In the genomic region with DNA sequence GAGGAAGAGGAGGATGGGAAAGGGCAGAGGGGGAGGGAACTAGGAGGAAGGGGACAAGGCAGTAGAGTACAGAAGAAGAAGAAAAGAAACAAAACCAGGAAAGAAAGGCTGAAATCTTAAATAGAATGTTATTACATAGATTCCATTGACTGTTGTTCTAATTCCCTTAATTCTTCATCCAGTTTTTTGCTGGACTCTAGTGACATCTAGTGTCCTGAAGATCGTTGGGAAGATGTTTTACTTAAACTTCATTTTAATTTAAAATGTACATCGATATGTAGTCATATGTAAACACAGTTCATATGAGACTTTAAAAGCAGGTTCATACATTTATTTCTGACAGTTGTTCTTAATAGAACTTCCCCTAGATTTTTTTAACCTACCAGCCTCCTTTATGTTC, we compare ENCODE assay signal across 14 mouse cellular contexts.
DNase-seq lines count a peak whose midpoint lies in the region; ATAC-seq and TF ChIP-seq lines count a peak whose summit lies in the region.
"Had no signal": no experiment of that assay in that cellular context is flagged by ENCODE, and none has a peak within 500 bp of the region (broad histone marks: within the 10 kb centered on the region; RNA-seq: fewer than 3 reads in every experiment).

No protein-coding gene starts in this region.

- no peak overlapping the region for H3K27ac ChIP-seq in forebrain, embryonic 14.5 days (ENCODE audit: low read depth, low read length)
- H3K27ac ChIP-seq in forebrain, embryonic 16.5 days (ENCODE audit: low read length): no peak overlapping the region
- no peak overlapping the region for H3K27ac ChIP-seq in layer of hippocampus, adult 2 months
- no peak overlapping the region for H3K27ac ChIP-seq in embryonic facial prominence, embryonic 14.5 days (replicated peaks; ENCODE audit: low read depth, low read length)
- H3K27ac ChIP-seq: heart, embryonic 15.5 days; kidney, embryonic 15.5 days; limb, embryonic 12.5 days; liver, embryonic 15.5 days; neural tube, embryonic 15.5 days had no signal

- H3K9me3 ChIP-seq in forebrain, embryonic 14.5 days (replicated peaks; ENCODE audit: control insufficient read depth, low read length): no peaks in the 10 kb centered on the region
- no peaks in the 10 kb centered on the region for H3K9me3 ChIP-seq in forebrain, embryonic 16.5 days (ENCODE audit: control insufficient read depth, low read length)
- no peaks in the 10 kb centered on the region for H3K9me3 ChIP-seq in embryonic facial prominence, embryonic 14.5 days (ENCODE audit: control insufficient read depth, low read length)
- H3K9me3 ChIP-seq: heart, embryonic 15.5 days; kidney, embryonic 15.5 days; limb, embryonic 12.5 days; liver, embryonic 15.5 days; neural tube, embryonic 15.5 days had no signal

- no peak for ATAC-seq in forebrain, embryonic 14.5 days
- ATAC-seq in forebrain, embryonic 16.5 days: no peak
- ATAC-seq in embryonic facial prominence, embryonic 14.5 days (ENCODE audit: low read depth): no peak
- ATAC-seq in inflammation-experienced regulatory T-cells, adult 6 months: no peak

- no peaks in the 10 kb centered on the region for H3K27me3 ChIP-seq in forebrain, embryonic 14.5 days (replicated peaks; ENCODE audit: control insufficient read depth, insufficient read depth, low read length)
- no peaks in the 10 kb centered on the region for H3K27me3 ChIP-seq in forebrain, embryonic 16.5 days (replicated peaks; ENCODE audit: control insufficient read depth, insufficient read depth, low read length)
- H3K27me3 ChIP-seq in embryonic facial prominence, embryonic 14.5 days (replicated peaks; ENCODE audit: control insufficient read depth, insufficient read depth, low read length): no peaks in the 10 kb centered on the region
- H3K27me3 ChIP-seq: heart, embryonic 15.5 days; kidney, embryonic 15.5 days; limb, embryonic 12.5 days; liver, embryonic 15.5 days; neural tube, embryonic 15.5 days had no signal

- no peak overlapping the region for H3K4me3 ChIP-seq in forebrain, embryonic 14.5 days (ENCODE audit: low read depth, low read length)
- no peak overlapping the region for H3K4me3 ChIP-seq in forebrain, embryonic 16.5 days (replicated peaks; ENCODE audit: low read length)
- no peak overlapping the region for H3K4me3 ChIP-seq in layer of hippocampus, adult 2 months
- H3K4me3 ChIP-seq in embryonic facial prominence, embryonic 14.5 days (ENCODE audit: low read depth, low read length): no peak overlapping the region
- H3K4me3 ChIP-seq: heart, embryonic 15.5 days; kidney, embryonic 15.5 days; limb, embryonic 12.5 days; liver, embryonic 15.5 days; neural tube, embryonic 15.5 days had no signal

- WGBS in forebrain, embryonic 14.5 days: 65% methylated on average over 2 of the region's 2 CpGs
- 63% methylated on average over 2 of the region's 2 CpGs for WGBS in forebrain, embryonic 16.5 days
- 50% methylated on average over 2 of the region's 2 CpGs for WGBS in embryonic facial prominence, embryonic 14.5 days

- H3K9ac ChIP-seq in forebrain, embryonic 14.5 days (ENCODE audit: low read length): no peak overlapping the region
- no peak overlapping the region for H3K9ac ChIP-seq in forebrain, embryonic 16.5 days (replicated peaks; ENCODE audit: low read depth, low read length)
- no peak overlapping the region for H3K9ac ChIP-seq in embryonic facial prominence, embryonic 14.5 days (ENCODE audit: low read depth, low read length)
- H3K9ac ChIP-seq: heart, embryonic 15.5 days; kidney, embryonic 15.5 days; limb, embryonic 12.5 days; liver, embryonic 15.5 days; neural tube, embryonic 15.5 days had no signal

- TF ChIP-seq CTCF in layer of hippocampus, adult 2 months (conservative IDR thresholded peaks at IDR 0.05): peak; percentile 80

- DNase-seq in forebrain, embryonic 14.5 days (ENCODE audit: low spot score): peak; percentile 62
- peak in 1 of 2 experiments; percentile 30 for DNase-seq in layer of hippocampus, adult 2 months (ENCODE audit: low spot score in 2 of 2)
- no peak for DNase-seq in layer of hippocampus, adult 8-10 months (ENCODE audit: low spot score in 2 of 2)
- DNase-seq in MN1 (ENCODE audit: low spot score): peak; percentile 48
- DNase-seq in embryonic facial prominence, embryonic 14.5 days (ENCODE audit: low spot score): peak; percentile 17
- no peak for DNase-seq in kidney, postnatal 36 days
- DNase-seq: gastrocnemius, postnatal 36 days had no signal

- H3K4me2 ChIP-seq in forebrain, embryonic 14.5 days (ENCODE audit: low read length): no peak overlapping the region
- no peak overlapping the region for H3K4me2 ChIP-seq in forebrain, embryonic 16.5 days (ENCODE audit: low read length)
- H3K4me2 ChIP-seq in embryonic facial prominence, embryonic 14.5 days (ENCODE audit: low read depth, low read length): no peak overlapping the region
- H3K4me2 ChIP-seq: heart, embryonic 15.5 days; kidney, embryonic 15.5 days; limb, embryonic 12.5 days; liver, embryonic 15.5 days; neural tube, embryonic 15.5 days had no signal

- H3K36me3 ChIP-seq in forebrain, embryonic 14.5 days (ENCODE audit: control insufficient read depth, insufficient read depth, low read length): no peaks in the 10 kb centered on the region
- no peaks in the 10 kb centered on the region for H3K36me3 ChIP-seq in forebrain, embryonic 16.5 days (ENCODE audit: control insufficient read depth, insufficient read depth)
- no peaks in the 10 kb centered on the region for H3K36me3 ChIP-seq in embryonic facial prominence, embryonic 14.5 days (ENCODE audit: control insufficient read depth, insufficient read depth, low read length)
- H3K36me3 ChIP-seq: heart, embryonic 15.5 days; kidney, embryonic 15.5 days; limb, embryonic 12.5 days; liver, embryonic 15.5 days; neural tube, embryonic 15.5 days had no signal

- H3K4me1 ChIP-seq in forebrain, embryonic 14.5 days (ENCODE audit: control insufficient read depth, insufficient read depth, low read length): no peaks in the 10 kb centered on the region
- H3K4me1 ChIP-seq in forebrain, embryonic 16.5 days (replicated peaks; ENCODE audit: control insufficient read depth, insufficient read depth, low read length): no peaks in the 10 kb centered on the region
- no peaks in the 10 kb centered on the region for H3K4me1 ChIP-seq in embryonic facial prominence, embryonic 14.5 days (ENCODE audit: control insufficient read depth, insufficient read depth, low read length)
- H3K4me1 ChIP-seq: heart, embryonic 15.5 days; kidney, embryonic 15.5 days; limb, embryonic 12.5 days; liver, embryonic 15.5 days; neural tube, embryonic 15.5 days had no signal

Comparison
In these comparisons a context has a peak if more than half of its experiments do, and no peak if none do; other contexts are left out.
1. DNase-seq: peak in forebrain, embryonic 14.5 days (single experiment), MN1 (single experiment) and embryonic facial prominence, embryonic 14.5 days (single experiment); none in layer of hippocampus, adult 8-10 months (0 of 2) and kidney, postnatal 36 days (0 of 2).